Mouse (Mus musculus) brain, embryonic 14.5 days (tissue): ENCODE data around the gene Nfkbia.

Experiments used
- CTCF ChIP-seq: fragments of 200-500 bp; IDR thresholded peaks from 2 replicates; pipeline ENCODE4 v1.5.1; 2012; ENCODE audit warnings: inconsistent platforms, mild to moderate bottlenecking, moderate library complexity, borderline replicate concordance; ENCODE audit not compliant: insufficient read depth, insufficient read length; ENCODE audit errors: extremely low read depth
- POLR2A ChIP-seq: fragments of 200-500 bp; IDR thresholded peaks from 2 replicates; pipeline ENCODE4 v1.6.1; 2012; ENCODE audit warnings: mild to moderate bottlenecking, inconsistent platforms, borderline replicate concordance; ENCODE audit not compliant: poor library complexity, insufficient read depth, insufficient read length, severe bottlenecking; ENCODE audit errors: extremely low read depth

DNA sequence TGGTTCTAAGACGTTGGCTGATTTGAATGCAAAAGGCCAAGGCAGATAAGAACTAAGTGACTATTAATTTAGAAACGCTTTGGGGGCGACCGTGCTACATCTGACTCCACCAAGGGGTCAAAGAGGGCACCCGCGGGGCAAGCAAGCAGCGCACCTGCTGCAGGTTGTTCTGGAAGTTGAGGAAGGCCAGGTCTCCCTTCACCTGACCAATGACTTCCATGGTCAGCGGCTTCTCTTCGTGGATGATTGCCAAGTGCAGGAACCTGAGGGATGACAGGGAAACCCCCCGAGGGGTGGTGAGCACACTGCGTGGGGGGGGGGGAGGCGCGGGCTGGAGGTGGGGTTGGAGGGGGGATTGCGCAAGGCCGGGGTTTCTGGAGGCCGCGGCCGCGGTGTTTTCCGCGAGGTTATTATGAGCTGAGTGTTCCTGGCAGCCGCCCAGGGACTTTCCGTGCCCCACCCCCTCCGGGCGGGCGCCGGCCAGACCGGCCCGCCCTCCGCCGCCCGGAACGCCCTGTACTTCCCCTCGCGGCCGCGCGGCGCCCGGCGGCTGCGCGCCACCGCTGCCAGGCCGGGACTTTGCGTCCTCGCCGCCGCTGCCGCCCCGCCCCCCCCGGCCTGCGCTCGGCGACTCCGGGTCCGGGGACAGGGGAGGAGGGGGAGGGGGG is 797 bp downstream of the Nfkbia start:
- TF ChIP-seq CTCF, result peak; percentile 39; the same call in 1 of the 2 replicates
- 0 out of 2 replicates have a peak, but pooled peaks have one; percentile 12 for TF ChIP-seq POLR2A
